Mouse (Mus musculus): ENCODE measurements around the gene Wnt5a. TPM values are rescaled to one million over a fixed set of nuclear protein-coding genes. Genes with fewer than 3 reads are reported as not detected.
A peak's percentile ranks its signal among the peaks of the same experiment; 100 is the strongest.

Wnt5a gene
- total and polyA plus RNA-seq, 2 experiments from 2014 or later, result 18.3 to 19.6 TPM

DNA sequence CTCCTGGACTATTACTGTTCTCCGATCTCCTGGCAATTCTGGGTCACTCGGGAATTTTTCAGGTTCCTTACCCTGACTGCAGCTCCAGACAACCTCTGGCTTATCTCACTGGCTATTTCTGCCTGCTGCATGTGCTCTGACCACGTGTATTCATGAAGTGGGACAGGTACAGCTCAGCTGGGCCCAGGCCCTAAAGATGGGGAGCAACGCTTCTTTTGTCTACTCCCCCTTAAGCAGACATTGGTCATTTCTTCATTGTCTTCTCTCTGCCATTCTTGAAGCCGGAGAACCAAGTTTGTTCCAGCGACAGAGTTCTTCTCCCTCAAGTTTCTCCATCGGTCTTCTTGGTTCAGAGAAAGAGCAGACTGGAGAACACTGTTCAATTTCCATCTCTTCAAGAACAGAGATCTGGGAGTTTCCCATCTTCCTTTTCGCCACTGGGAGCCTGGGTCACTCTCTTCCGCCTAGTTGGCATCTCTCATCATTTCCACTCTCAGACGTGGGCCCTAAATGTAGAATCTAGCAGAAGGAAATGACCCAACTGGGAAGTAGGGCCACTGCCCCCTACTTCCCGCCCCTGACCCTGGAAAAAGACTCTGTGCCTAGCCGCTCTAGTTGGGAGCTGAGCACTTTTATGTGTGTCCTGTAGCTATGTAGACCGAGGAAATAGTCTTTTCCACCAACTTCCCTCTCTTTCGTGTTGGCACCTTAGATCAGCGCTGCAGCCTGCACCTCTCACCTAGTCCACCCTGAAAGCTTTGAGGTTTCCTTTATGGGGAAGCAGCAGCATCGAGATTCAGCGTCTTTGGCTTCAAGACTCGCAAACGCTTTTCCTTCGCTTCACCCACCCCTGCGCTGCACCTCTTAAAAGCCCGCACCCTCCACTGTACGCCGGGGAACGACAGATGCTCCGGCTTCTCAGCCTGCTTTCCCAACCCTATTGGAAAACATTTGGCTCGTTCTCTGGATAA lies 4.0 kb downstream of the Wnt5a start:
- ATAC-seq, result no peak
- 16% methylated on average over 27 of the region's 27 CpGs for whole genome bisulfite sequencing
- H3K4me2 ChIP-seq (ENCODE audit: low read depth, low read length), result peak overlapping the region; percentile 84
- no peak overlapping the region for H3K27ac ChIP-seq
- H3K36me3 ChIP-seq (ENCODE audit: insufficient read depth, low read length), result no peaks in the 10 kb centered on the region
- DNase-seq (ENCODE audit: low spot score), result peak; percentile 37
- H3K4me1 ChIP-seq (ENCODE audit: insufficient read depth, low read length), result peaks cover 9% of the 10 kb centered on the region; the same call in 1 of the 2 replicates
- H3K27me3 ChIP-seq (ENCODE audit: insufficient read depth, low read length), result peaks cover 3% of the 10 kb centered on the region; the same call in 1 of the 2 replicates
- H3K9ac ChIP-seq (replicated peaks; ENCODE audit: low read length), result peak overlapping the region; percentile 47
- H3K9me3 ChIP-seq (ENCODE audit: low read length), result no peaks in the 10 kb centered on the region
- no peak for TF ChIP-seq CTCF (IDR thresholded peaks at IDR 0.05; ENCODE audit: low read depth)
- peak overlapping the region; percentile 45 for H3K4me3 ChIP-seq (ENCODE audit: low read length)

DNA sequence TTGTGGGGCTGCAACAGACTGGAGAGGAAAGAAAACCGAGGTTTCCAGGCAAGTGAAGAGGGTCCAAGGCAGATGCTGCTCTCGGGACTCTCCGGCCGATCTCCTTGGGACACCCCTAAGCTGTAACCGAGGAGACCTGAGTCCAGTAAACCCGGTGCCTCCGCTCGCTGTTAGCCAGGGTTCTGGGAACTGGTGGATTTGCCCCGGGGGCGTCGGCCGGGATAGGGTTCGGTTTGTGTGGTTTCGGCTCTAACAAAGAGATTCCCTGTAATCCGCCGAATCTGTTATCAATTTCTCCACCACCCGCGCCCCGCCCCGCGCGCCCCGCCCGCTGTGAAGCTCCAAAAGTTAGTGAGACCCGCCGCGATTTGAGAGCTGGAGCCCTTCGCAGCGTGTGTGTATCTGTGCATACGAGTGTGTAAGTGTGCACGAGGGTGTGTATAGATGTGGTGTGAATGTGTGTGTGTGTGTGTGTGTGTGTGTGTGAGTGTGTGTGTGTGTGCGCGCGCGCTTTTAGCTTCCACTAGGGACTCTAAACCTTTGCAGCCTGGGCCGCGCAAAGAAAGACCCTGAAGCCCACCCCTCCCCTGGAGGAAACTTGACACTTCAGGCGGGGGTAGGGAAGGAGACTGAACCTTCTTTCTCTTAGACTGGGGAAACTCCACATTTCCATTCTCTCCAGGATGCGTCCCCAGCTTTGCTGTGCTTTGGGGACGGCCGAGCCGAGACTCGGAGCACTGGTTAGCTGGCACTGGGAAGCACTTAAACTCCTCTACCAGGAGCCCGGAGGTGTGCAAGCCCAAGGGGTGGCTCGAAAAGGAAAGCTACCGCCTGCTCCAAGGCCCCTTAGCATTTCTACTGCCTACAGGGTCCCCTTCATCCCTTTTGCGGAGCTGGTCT lies 5.1 kb downstream of the Wnt5a start:
- 0 out of 2 replicates have a peak, but pooled peaks have one; percentile 16 for ATAC-seq
- H3K9me3 ChIP-seq (ENCODE audit: low read length), result no peaks in the 10 kb centered on the region
- DNase-seq (ENCODE audit: low spot score), result peak; percentile 56
- TF ChIP-seq CTCF (IDR thresholded peaks at IDR 0.05; ENCODE audit: low read depth), result no peak
- peak overlapping the region; percentile 69; the same call in 1 of the 2 replicates for H3K27ac ChIP-seq
- peaks cover 3% of the 10 kb centered on the region; the same call in 1 of the 2 replicates for H3K27me3 ChIP-seq (ENCODE audit: insufficient read depth, low read length)
- H3K4me3 ChIP-seq (ENCODE audit: low read length), result peak overlapping the region; percentile 45
- WGBS, result 2% methylated on average over 47 of the region's 47 CpGs
- peaks cover 4% of the 10 kb centered on the region; the same call in 1 of the 2 replicates for H3K4me1 ChIP-seq (ENCODE audit: insufficient read depth, low read length)
- no peaks in the 10 kb centered on the region for H3K36me3 ChIP-seq (ENCODE audit: insufficient read depth, low read length)
- peak overlapping the region; percentile 53 for H3K9ac ChIP-seq (replicated peaks; ENCODE audit: low read length)
- H3K4me2 ChIP-seq (ENCODE audit: low read depth, low read length), result peak overlapping the region; percentile 84

DNA sequence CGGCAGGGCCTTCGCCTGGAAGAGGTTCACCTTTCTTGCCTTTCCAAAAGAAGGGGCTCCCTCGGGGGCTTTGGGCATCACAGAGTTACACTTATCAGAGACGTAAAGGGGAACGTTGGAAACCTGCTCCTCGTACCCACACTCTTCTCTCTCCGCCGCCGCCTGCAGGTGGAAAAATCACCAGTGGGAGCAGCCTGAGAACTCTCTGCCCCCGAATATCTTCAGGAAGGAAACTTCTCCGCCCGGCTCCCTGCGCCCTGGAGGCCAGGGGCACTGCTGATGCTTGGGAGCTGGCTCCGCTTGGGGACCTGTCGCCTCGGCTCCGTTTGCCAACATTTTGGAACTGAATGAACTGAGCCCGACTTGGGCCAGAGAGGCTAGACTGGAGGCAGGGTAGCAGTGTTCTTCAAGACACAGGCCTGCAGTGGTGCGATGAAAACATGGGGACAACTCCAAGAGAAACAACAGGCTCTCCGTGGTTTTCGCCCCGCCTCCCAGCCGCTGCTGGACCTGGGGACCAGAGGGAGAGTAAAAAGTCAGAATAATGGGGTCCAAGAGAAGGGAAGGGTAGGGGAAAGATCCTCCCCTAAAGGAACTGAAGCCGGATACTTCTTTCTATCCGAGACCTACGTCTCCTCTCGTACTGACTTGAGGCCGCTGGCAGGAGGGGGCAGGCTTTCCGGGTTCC lies 5.9 kb downstream of the Wnt5a start:
- H3K9ac ChIP-seq (replicated peaks; ENCODE audit: low read length), result peak overlapping the region; percentile 53
- peaks cover 4% of the 10 kb centered on the region; the same call in 1 of the 2 replicates for H3K4me1 ChIP-seq (ENCODE audit: insufficient read depth, low read length)
- peak overlapping the region; percentile 84 for H3K4me2 ChIP-seq (ENCODE audit: low read depth, low read length)
- DNase-seq (ENCODE audit: low spot score) (peak; percentile 60), ATAC-seq (peak; percentile 8; the same call in 1 of the 2 replicates)
- TF ChIP-seq CTCF (IDR thresholded peaks at IDR 0.05; ENCODE audit: low read depth), result peak; percentile 56
- 4% methylated on average over 29 of the region's 29 CpGs for WGBS
- H3K27me3 ChIP-seq (ENCODE audit: insufficient read depth, low read length), result peaks cover 3% of the 10 kb centered on the region; the same call in 1 of the 2 replicates
- H3K36me3 ChIP-seq (ENCODE audit: insufficient read depth, low read length), result no peaks in the 10 kb centered on the region
- H3K27ac ChIP-seq, result peak overlapping the region; percentile 69; the same call in 1 of the 2 replicates
- H3K9me3 ChIP-seq (ENCODE audit: low read length), result no peaks in the 10 kb centered on the region
- H3K4me3 ChIP-seq (ENCODE audit: low read length), result peak overlapping the region; percentile 45

DNA sequence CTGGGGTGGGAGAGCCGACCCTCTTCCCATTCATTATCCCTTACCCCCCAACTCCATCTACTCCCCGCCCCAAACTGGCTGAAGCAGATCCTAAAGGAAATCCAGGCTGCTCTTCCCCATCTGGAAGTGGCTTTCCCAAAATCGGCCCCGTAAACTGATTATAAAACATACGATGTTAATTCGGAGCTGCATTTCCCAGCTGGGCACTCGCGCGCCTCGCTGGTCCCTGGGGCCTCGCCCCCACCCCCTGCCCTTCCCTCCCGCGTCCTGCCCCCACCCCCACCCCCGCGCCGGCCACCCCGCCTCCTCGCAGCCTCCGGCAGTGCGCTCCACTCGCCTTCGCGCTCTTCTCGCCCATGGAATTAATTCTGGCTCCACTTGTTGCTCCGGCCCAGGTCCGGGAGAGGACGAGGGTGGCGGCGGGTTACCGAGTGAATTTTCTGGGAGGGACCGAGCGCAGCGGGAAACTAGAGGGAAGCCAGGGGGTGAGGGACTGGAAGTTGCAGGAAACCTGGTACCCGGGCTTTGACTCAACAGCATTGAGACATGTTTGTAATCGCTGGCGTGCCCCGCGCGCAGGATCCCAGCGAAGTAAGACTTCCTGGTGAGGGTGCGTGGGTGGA lies 6.6 kb downstream of the Wnt5a start:
- Histone ChIP-seq H3K9ac (replicated peaks; ENCODE audit: low read length) (peak overlapping the region; percentile 53), H3K4me2 (ENCODE audit: low read depth, low read length) (peak overlapping the region; percentile 84), H3K9me3 (ENCODE audit: low read length) (no peaks in the 10 kb centered on the region), H3K4me1 (ENCODE audit: insufficient read depth, low read length) (peaks cover 4% of the 10 kb centered on the region; the same call in 1 of the 2 replicates), H3K36me3 (ENCODE audit: insufficient read depth, low read length) (no peaks in the 10 kb centered on the region), H3K27ac (peak overlapping the region; percentile 69; the same call in 1 of the 2 replicates), H3K27me3 (ENCODE audit: insufficient read depth, low read length) (peaks cover 3% of the 10 kb centered on the region; the same call in 1 of the 2 replicates), H3K4me3 (ENCODE audit: low read length) (peak overlapping the region; percentile 45)
- no peak for TF ChIP-seq CTCF (IDR thresholded peaks at IDR 0.05; ENCODE audit: low read depth)
- ATAC-seq (peak; percentile 36; the same call in 1 of the 2 replicates), DNase-seq (ENCODE audit: low spot score) (peak; percentile 49)
- WGBS, result under 1% methylated on average over 40 of the region's 41 CpGs

DNA sequence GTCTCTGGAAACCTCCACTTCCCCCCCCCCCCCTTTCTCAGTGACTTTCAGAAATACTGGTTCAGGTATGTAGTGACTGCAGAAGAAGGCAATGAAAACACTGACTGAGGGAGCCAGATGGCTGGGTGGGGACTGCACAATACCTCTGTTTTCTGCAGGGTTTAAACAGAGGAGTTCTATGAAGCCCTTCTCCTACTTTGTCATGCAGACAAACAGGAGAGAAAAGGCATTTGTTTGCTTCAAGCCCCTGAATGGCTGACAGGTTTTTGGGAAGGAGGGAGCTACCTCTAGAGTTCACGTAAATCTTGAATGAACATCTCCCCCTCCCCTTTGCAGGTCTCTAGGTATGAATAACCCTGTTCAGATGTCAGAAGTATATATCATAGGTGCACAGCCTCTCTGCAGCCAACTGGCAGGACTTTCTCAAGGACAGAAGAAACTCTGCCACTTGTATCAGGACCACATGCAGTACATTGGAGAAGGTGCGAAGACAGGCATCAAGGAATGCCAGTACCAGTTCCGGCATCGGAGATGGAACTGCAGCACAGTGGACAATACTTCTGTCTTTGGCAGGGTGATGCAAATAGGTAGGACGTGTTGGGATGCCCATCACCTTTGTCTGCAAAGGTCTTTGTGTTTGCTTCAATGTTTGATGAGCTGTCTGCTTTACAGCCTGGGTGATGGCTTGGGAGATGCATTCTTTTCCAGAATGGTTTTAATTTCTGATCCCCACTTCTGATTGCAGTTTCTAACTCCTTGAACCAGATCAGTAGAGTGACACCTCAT lies 8.4 kb downstream of the Wnt5a start:
- no peaks in the 10 kb centered on the region for H3K9me3 ChIP-seq (ENCODE audit: low read length)
- no peak overlapping the region for H3K4me3 ChIP-seq (ENCODE audit: low read length)
- peaks cover 3% of the 10 kb centered on the region; the same call in 1 of the 2 replicates for H3K27me3 ChIP-seq (ENCODE audit: insufficient read depth, low read length)
- ATAC-seq, result no peak
- H3K27ac ChIP-seq, result no peak overlapping the region
- peak overlapping the region; percentile 84 for H3K4me2 ChIP-seq (ENCODE audit: low read depth, low read length)
- 74% methylated on average over 5 of the region's 5 CpGs for WGBS
- no peak overlapping the region for H3K9ac ChIP-seq (replicated peaks; ENCODE audit: low read length)
- no peak for DNase-seq (ENCODE audit: low spot score)
- H3K4me1 ChIP-seq (ENCODE audit: insufficient read depth, low read length), result peaks cover 4% of the 10 kb centered on the region; the same call in 1 of the 2 replicates
- no peak for TF ChIP-seq CTCF (IDR thresholded peaks at IDR 0.05; ENCODE audit: low read depth)
- no peaks in the 10 kb centered on the region; the same call in 1 of the 2 replicates for H3K36me3 ChIP-seq (ENCODE audit: insufficient read depth, low read length)

Data from hindbrain, postnatal 0 days (tissue).